Mouse (Mus musculus): ENCODE data around the gene Tspan17. TPM values are rescaled to one million over a fixed set of nuclear protein-coding genes. Genes with fewer than 3 reads are reported as not detected.
A peak's percentile ranks its signal among the peaks of the same experiment; 100 is the strongest.

Tspan17 gene
- polyA plus RNA-seq, 1 experiment from 2014 or later, result 74.1 TPM

DNA sequence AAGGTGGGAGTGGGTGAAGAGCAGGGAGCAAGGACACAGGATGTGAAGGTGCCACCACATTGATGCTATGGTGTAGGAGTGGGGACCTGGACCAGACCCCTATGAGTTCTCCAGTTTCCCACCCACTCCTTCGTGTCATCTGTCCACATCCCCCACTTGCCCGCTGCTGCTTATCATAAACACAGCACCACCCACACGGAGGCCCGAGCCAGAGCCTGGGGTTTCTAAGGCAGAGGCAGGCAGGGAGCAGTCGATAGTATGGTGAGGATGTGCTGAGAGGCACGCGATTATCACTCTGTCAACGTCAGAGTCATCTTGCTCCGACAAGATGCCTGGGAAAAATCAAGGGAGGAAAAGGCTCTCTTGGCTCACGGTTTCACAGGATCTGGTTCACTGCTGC is 9.6 kb downstream of the Tspan17 start:
- 79% methylated on average over 10 of the region's 10 CpGs for WGBS
- H3K4me3 ChIP-seq (replicated peaks; ENCODE audit: low read length), result no peak overlapping the region
- ATAC-seq (ENCODE audit: low FRiP score) (no peak), DNase-seq (ENCODE audit: low spot score) (no peak)
- no peaks in the 10 kb centered on the region for H3K36me3 ChIP-seq (replicated peaks; ENCODE audit: control insufficient read depth, insufficient read depth)
- H3K9me3 ChIP-seq (ENCODE audit: control insufficient read depth, low read length), result no peaks in the 10 kb centered on the region
- no peak overlapping the region for H3K9ac ChIP-seq
- H3K27ac ChIP-seq, result no peak overlapping the region
- H3K27me3 ChIP-seq (ENCODE audit: control insufficient read depth, insufficient read depth, low read length), result peaks cover 5% of the 10 kb centered on the region; the same call in 1 of the 2 replicates
- no peaks in the 10 kb centered on the region for H3K4me1 ChIP-seq (replicated peaks; ENCODE audit: control insufficient read depth, insufficient read depth, low read length)
- no peak overlapping the region for H3K4me2 ChIP-seq (replicated peaks)

DNA sequence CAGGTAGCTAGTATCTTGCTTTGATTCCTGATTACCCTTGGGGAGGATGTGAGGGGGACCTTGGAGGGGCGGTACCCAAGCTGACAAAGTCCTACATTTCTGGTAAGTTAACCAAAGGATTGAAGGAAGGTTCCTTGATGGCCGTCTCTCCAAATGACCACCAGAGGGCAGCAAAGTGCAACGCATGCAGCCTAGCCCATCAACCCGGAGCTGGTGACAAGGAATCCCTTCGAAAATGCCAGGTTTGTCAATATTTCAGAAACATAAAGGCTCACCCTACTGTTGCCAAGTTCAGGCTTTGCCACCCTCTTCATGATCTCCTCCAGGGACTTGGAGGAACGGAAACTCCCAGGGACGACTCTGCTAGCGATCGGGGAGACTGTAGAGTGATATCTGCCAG is 10.5 kb downstream of the Tspan17 start:
- Histone ChIP-seq H3K4me3 (replicated peaks; ENCODE audit: low read length) (no peak overlapping the region), H3K27ac (no peak overlapping the region), H3K9ac (no peak overlapping the region), H3K4me1 (replicated peaks; ENCODE audit: control insufficient read depth, insufficient read depth, low read length) (no peaks in the 10 kb centered on the region), H3K4me2 (replicated peaks) (0 out of 2 replicates have a peak overlapping the region, but pooled peaks have one; percentile 15), H3K9me3 (ENCODE audit: control insufficient read depth, low read length) (no peaks in the 10 kb centered on the region), H3K36me3 (replicated peaks; ENCODE audit: control insufficient read depth, insufficient read depth) (no peaks in the 10 kb centered on the region), H3K27me3 (ENCODE audit: control insufficient read depth, insufficient read depth, low read length) (peaks cover 5% of the 10 kb centered on the region; the same call in 1 of the 2 replicates)
- ATAC-seq (ENCODE audit: low FRiP score), result peak; percentile 57; the same call in 1 of the 2 replicates
- 25% methylated on average over 9 of the region's 9 CpGs for WGBS
- DNase-seq (ENCODE audit: low spot score), result peak; percentile 93

DNA sequence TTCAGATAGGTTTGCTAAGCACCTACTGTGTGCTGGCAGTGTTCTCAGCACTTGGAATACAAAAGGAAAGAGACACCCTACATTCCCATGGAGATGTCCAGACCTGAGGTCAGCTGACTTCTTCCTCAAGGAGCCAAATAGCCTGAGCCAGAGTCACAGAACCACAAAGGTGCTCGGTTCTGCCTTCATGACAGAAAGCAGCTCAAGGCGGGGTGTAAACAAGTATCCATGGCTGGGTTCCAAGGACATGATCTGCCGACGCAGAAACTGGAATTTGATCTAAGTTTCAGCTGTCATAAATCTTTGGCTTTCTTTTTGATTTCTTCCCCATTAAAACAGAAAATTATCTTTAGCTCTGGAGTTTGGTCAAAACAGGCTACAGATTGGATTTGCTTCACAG is 11.0 kb downstream of the Tspan17 start:
- Histone ChIP-seq H3K27ac (no peak overlapping the region), H3K9ac (no peak overlapping the region), H3K4me2 (replicated peaks) (no peak overlapping the region), H3K4me3 (replicated peaks; ENCODE audit: low read length) (no peak overlapping the region), H3K9me3 (ENCODE audit: control insufficient read depth, low read length) (no peaks in the 10 kb centered on the region), H3K4me1 (replicated peaks; ENCODE audit: control insufficient read depth, insufficient read depth, low read length) (no peaks in the 10 kb centered on the region), H3K36me3 (replicated peaks; ENCODE audit: control insufficient read depth, insufficient read depth) (no peaks in the 10 kb centered on the region), H3K27me3 (ENCODE audit: control insufficient read depth, insufficient read depth, low read length) (peaks cover 9% of the 10 kb centered on the region; the same call in 1 of the 2 replicates)
- ATAC-seq (ENCODE audit: low FRiP score) (no peak), DNase-seq (ENCODE audit: low spot score) (no peak)
- 75% methylated on average over 4 of the region's 4 CpGs for WGBS

DNA sequence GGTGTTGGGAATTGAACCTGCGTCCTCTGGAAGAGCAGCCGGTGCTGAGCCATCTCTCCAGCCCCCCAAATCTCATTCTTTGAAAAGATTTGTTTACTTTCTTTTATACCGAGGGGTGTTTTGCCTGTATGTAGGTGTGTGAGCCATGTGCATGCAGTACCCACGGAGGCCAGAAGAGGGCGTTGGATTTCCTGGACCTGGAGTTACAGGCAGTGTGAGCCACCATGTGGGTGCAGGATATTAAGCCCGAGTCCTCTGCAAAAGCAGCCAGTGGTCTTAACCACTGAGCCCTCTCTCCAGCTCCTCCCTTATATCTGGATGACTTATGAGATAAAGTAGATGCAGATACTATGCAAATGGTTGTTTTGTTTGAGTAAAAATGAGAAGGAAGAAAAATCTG is 13.8 kb downstream of the Tspan17 start:
- H3K9me3 ChIP-seq (ENCODE audit: control insufficient read depth, low read length), result no peaks in the 10 kb centered on the region
- H3K4me3 ChIP-seq (replicated peaks; ENCODE audit: low read length), result no peak overlapping the region
- DNase-seq (ENCODE audit: low spot score) (no peak), ATAC-seq (ENCODE audit: low FRiP score) (no peak)
- peaks cover 5% of the 10 kb centered on the region; the same call in 1 of the 2 replicates for H3K4me1 ChIP-seq (replicated peaks; ENCODE audit: control insufficient read depth, insufficient read depth, low read length)
- no peak overlapping the region for H3K9ac ChIP-seq
- no peak overlapping the region for H3K27ac ChIP-seq
- no peak overlapping the region for H3K4me2 ChIP-seq (replicated peaks)
- H3K36me3 ChIP-seq (replicated peaks; ENCODE audit: control insufficient read depth, insufficient read depth), result no peaks in the 10 kb centered on the region
- peaks cover 5% of the 10 kb centered on the region; the same call in 1 of the 2 replicates for H3K27me3 ChIP-seq (ENCODE audit: control insufficient read depth, insufficient read depth, low read length)
- WGBS, result 81% methylated on average over 6 of the region's 6 CpGs

DNA sequence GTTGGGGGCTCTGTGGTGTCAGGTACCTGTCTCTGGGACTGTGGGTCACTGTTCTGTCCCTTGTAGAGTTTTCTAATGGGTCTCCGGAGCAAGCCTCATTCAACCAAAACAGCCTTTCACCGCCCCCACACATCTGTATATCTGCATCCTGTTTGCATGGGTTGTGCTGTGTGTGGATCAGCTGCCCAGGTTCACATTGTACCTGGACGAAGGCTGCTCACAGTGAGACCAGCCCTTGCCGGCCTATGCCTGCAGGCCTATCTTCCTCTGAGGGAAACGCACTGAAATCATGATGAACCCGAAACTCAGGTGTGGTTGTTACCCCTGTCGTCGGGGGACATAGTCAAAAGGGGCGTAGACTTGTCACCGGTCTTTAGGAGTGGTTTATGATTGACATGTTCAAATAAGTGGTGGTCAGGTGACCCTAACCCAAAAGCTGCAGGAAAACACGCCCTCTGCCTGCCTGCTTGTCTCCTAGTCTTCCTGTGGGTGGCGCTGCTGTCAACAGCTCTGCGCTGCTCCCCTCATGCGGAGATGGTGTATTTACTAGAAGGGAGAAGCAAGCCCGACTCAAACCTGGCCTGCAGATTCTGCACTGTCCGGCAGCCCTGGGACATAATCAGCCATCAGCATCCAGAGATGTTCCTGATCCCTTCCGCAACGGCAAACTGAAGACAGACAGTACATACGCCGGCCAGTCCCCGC is 16.1 kb downstream of the Tspan17 start:
- H3K36me3 ChIP-seq (replicated peaks; ENCODE audit: control insufficient read depth, insufficient read depth), result no peaks in the 10 kb centered on the region
- H3K9ac ChIP-seq, result 0 out of 2 replicates have a peak overlapping the region, but pooled peaks have one; percentile 41
- H3K4me3 ChIP-seq (replicated peaks; ENCODE audit: low read length), result no peak overlapping the region
- H3K27me3 ChIP-seq (ENCODE audit: control insufficient read depth, insufficient read depth, low read length), result peaks cover 5% of the 10 kb centered on the region; the same call in 1 of the 2 replicates
- no peak for ATAC-seq (ENCODE audit: low FRiP score)
- no peaks in the 10 kb centered on the region for H3K9me3 ChIP-seq (ENCODE audit: control insufficient read depth, low read length)
- WGBS, result 41% methylated on average over 21 of the region's 21 CpGs
- peak; percentile 47 for DNase-seq (ENCODE audit: low spot score)
- peaks cover 5% of the 10 kb centered on the region; the same call in 1 of the 2 replicates for H3K4me1 ChIP-seq (replicated peaks; ENCODE audit: control insufficient read depth, insufficient read depth, low read length)
- no peak overlapping the region for H3K4me2 ChIP-seq (replicated peaks)
- H3K27ac ChIP-seq, result no peak overlapping the region

DNA sequence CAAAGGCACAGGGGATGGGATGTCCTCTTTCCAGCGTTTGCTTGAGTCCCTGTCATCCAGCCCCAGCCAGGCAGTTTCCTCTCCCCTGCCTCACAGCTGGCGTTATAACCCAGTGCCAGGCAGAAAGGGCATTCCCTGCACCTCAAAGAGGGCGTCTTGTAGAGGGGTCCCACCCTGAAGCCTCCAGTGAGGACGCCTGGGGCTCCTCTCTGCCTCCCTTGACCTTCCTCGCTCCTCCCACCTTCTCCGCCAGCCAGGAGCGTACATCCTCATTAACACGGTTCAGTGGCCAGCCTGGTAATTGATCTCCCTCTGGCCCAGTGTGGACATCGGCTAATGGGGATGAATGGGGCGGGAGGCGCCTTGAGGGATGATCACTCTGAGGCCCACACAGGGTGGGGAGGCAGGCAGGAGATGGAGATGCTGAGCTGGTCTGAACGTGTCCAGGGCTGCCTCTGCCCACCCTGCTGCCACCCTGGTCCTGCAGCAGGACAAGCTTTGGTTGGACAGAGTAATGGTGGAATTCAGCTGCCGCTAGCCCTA is 17.3 kb downstream of the Tspan17 start:
- ATAC-seq (ENCODE audit: low FRiP score) (peak; percentile 62; the same call in 1 of the 2 replicates), DNase-seq (ENCODE audit: low spot score) (no peak)
- Histone ChIP-seq H3K27me3 (ENCODE audit: control insufficient read depth, insufficient read depth, low read length) (peaks cover 5% of the 10 kb centered on the region; the same call in 1 of the 2 replicates), H3K9ac (no peak overlapping the region), H3K27ac (no peak overlapping the region), H3K4me3 (replicated peaks; ENCODE audit: low read length) (no peak overlapping the region), H3K4me2 (replicated peaks) (no peak overlapping the region), H3K4me1 (replicated peaks; ENCODE audit: control insufficient read depth, insufficient read depth, low read length) (peaks cover 5% of the 10 kb centered on the region; the same call in 1 of the 2 replicates), H3K9me3 (ENCODE audit: control insufficient read depth, low read length) (no peaks in the 10 kb centered on the region), H3K36me3 (replicated peaks; ENCODE audit: control insufficient read depth, insufficient read depth) (no peaks in the 10 kb centered on the region)
- 20% methylated on average over 13 of the region's 13 CpGs for WGBS

DNA sequence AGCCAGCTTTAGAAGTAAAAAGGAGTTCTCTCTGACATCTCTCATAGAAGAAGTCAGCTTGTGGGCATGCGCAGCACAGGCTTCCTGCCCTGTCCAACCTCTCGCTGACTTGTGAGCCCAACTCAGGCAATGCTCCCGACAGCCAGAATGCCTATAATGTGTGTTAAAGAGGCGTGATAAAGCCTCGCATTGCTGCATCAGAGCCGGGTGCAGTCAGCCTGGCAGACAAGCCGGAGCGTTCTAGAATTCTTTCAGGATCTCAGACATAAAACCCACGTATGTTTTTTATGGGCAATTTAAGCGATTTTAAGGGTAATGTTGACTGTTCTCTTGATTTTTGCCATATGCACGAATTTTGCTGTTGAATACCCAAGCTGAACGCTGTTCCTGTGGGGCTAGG is 18.9 kb downstream of the Tspan17 start:
- H3K27me3 ChIP-seq (ENCODE audit: control insufficient read depth, insufficient read depth, low read length), result 0 out of 2 replicates have a peak, but pooled peaks cover 5% of the 10 kb centered on the region
- H3K4me3 ChIP-seq (replicated peaks; ENCODE audit: low read length), result no peak overlapping the region
- no peaks in the 10 kb centered on the region for H3K9me3 ChIP-seq (ENCODE audit: control insufficient read depth, low read length)
- H3K9ac ChIP-seq, result no peak overlapping the region
- H3K4me2 ChIP-seq (replicated peaks), result no peak overlapping the region
- H3K27ac ChIP-seq, result no peak overlapping the region
- ATAC-seq (ENCODE audit: low FRiP score), result no peak
- peaks cover 5% of the 10 kb centered on the region; the same call in 1 of the 2 replicates for H3K4me1 ChIP-seq (replicated peaks; ENCODE audit: control insufficient read depth, insufficient read depth, low read length)
- DNase-seq (ENCODE audit: low spot score), result no peak
- 78% methylated on average over 12 of the region's 12 CpGs for WGBS
- no peaks in the 10 kb centered on the region for H3K36me3 ChIP-seq (replicated peaks; ENCODE audit: control insufficient read depth, insufficient read depth)

DNA sequence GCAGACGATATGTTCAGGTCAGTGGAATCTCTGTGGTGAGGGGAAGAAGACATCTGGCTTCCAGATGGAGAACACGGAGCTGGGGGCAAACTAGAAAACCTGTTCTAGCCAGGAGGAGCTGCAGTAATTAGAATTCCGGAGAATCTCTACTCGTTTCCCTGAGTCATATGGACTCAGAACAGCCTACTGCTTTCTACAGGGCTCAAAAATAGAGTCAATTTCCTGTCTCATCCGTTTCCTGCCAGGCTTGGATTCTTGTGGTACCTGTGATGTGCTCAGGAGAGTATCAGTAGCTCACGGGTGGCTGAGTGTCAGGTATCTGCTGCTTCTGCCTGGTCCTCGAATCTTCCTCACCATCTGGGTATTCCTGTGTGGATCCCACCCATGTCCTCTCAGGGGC is 22.3 kb downstream of the Tspan17 start:
- Histone ChIP-seq H3K27ac (no peak overlapping the region), H3K27me3 (ENCODE audit: control insufficient read depth, insufficient read depth, low read length) (no peaks in the 10 kb centered on the region), H3K4me2 (replicated peaks) (no peak overlapping the region), H3K9me3 (ENCODE audit: control insufficient read depth, low read length) (no peaks in the 10 kb centered on the region), H3K4me3 (replicated peaks; ENCODE audit: low read length) (no peak overlapping the region), H3K36me3 (replicated peaks; ENCODE audit: control insufficient read depth, insufficient read depth) (no peaks in the 10 kb centered on the region), H3K4me1 (replicated peaks; ENCODE audit: control insufficient read depth, insufficient read depth, low read length) (peaks cover 3% of the 10 kb centered on the region; the same call in 1 of the 2 replicates), H3K9ac (no peak overlapping the region)
- 70% methylated on average over 7 of the region's 7 CpGs for WGBS
- no peak for DNase-seq (ENCODE audit: low spot score)
- ATAC-seq (ENCODE audit: low FRiP score), result no peak

DNA sequence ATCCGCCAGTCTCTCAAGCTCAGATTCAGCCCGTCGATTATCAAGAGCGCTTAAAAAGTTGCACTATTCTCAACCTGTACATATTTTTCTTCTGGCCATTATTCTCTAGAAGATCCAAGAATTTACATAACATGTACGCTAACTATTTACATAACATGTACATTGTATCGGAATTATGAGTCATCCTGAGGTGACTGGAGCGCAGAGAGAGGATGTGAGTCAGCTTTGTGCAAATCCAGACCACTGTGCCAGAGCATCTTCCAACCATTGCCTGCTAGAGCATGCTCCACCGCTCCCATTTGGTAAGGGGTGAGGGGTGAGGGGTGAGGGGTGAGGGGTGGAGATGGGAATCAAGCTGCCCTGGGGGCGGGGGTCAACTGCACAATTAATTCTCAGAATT is 24.2 kb downstream of the Tspan17 start:
- Histone ChIP-seq H3K9me3 (ENCODE audit: control insufficient read depth, low read length) (no peaks in the 10 kb centered on the region), H3K27ac (no peak overlapping the region), H3K4me2 (replicated peaks) (no peak overlapping the region), H3K36me3 (replicated peaks; ENCODE audit: control insufficient read depth, insufficient read depth) (no peaks in the 10 kb centered on the region), H3K4me1 (replicated peaks; ENCODE audit: control insufficient read depth, insufficient read depth, low read length) (peaks cover 4% of the 10 kb centered on the region; the same call in 1 of the 2 replicates), H3K9ac (no peak overlapping the region), H3K4me3 (replicated peaks; ENCODE audit: low read length) (no peak overlapping the region), H3K27me3 (ENCODE audit: control insufficient read depth, insufficient read depth, low read length) (no peaks in the 10 kb centered on the region)
- no peak for DNase-seq (ENCODE audit: low spot score)
- no peak for ATAC-seq (ENCODE audit: low FRiP score)
- WGBS, result 90% methylated on average over 9 of the region's 9 CpGs
